Mouse (Mus musculus) adrenal gland, postnatal 0 days (tissue): ENCODE data around the gene AC153137.1. TPM values are rescaled to one million over a fixed set of nuclear protein-coding genes. Genes with fewer than 3 reads are reported as not detected.

Source experiments
- polyA plus RNA-seq: library from polyadenylated mRNA; unstranded; fragments of >200 nt; fragmentation: Nextera tagmentation; extraction: Ambion mirVana; gene quantifications from 2 replicates; pipeline ENCODE4 v1.2.1, GENCODE M21; 2015

Gene AC153137.1
- not detected in 2 replicates for polyA plus RNA-seq

DNA sequence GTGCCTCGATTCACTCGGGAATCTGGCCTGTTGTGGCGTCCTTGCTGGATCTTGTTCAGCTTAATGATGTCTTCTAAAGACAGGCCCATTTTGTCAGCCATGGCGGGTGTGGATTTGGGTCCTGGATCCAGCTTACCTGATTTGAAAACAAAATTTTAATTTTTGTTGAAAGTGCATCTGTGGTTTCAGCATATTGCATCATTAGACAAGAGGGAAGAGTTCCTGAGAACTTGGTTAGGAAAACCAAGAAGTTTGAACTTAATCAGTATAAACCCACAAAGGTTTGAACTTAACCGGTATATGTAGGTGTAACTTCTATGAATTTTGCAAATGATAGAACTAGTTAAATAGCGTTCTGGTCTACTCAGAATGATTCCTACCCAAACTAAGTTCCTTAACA is at the start of gene AC153137.1:
Gene AC153137.1, minus strand, starts transcription at position 101 of the 400 bp plus-strand sequence.

Other genes starting within 250 kb of the AC153137.1 start
- gene Phf3, start 104.0 kb downstream of the AC153137.1 start, polyA plus RNA-seq = 22.5 and 34.5 TPM in 2 replicates
- gene Lgsn, start 198.4 kb upstream of the AC153137.1 start, polyA plus RNA-seq = not detected in 2 replicates
- gene 4931428L18Rik, start 244.7 kb upstream of the AC153137.1 start, polyA plus RNA-seq = not detected in 2 replicates
- gene Pih1d3, start 244.9 kb upstream of the AC153137.1 start, polyA plus RNA-seq = not detected in 2 replicates